In genomic region chr9:94219116-94219515, GRCm38 (mm10) we compare ENCODE assay signal across 11 mouse cellular contexts.
DNase-seq lines count a peak whose midpoint lies in the region; ATAC-seq and TF ChIP-seq lines count a peak whose summit lies in the region.
"Had no signal": no experiment of that assay in that cellular context is flagged by ENCODE, and none has a peak within 500 bp of the region (broad histone marks: within the 10 kb centered on the region; RNA-seq: fewer than 3 reads in every experiment).

No protein-coding gene starts in this region.

- no peak overlapping the region for H3K4me3 ChIP-seq in layer of hippocampus, adult 2 months
- no peak overlapping the region for H3K4me3 ChIP-seq in lung, postnatal 0 days (ENCODE audit: low read depth, low read length)
- H3K4me3 ChIP-seq: heart, embryonic 12.5 days; hindbrain, embryonic 13.5 days had no signal

- no peaks in the 10 kb centered on the region for H3K27me3 ChIP-seq in lung, postnatal 0 days (replicated peaks; ENCODE audit: insufficient read depth, low read length)
- H3K27me3 ChIP-seq: CH12.LX; heart, embryonic 12.5 days; hindbrain, embryonic 13.5 days had no signal

- WGBS in lung, postnatal 0 days = 49% methylated on average over 2 of the region's 2 CpGs

- no peak overlapping the region for H3K4me2 ChIP-seq in lung, postnatal 0 days (replicated peaks; ENCODE audit: low read depth, low read length)
- H3K4me2 ChIP-seq: heart, embryonic 12.5 days; hindbrain, embryonic 13.5 days had no signal

- H3K9me3 ChIP-seq in lung, postnatal 0 days (ENCODE audit: low read length) = no peaks in the 10 kb centered on the region
- H3K9me3 ChIP-seq: heart, embryonic 12.5 days; hindbrain, embryonic 13.5 days had no signal

- H3K4me1 ChIP-seq in lung, postnatal 0 days (ENCODE audit: insufficient read depth, low read depth, low read length) = no peaks in the 10 kb centered on the region
- H3K4me1 ChIP-seq: hindbrain, embryonic 13.5 days had no signal

- H3K27ac ChIP-seq in layer of hippocampus, adult 2 months = no peak overlapping the region
- H3K27ac ChIP-seq in lung, postnatal 0 days (ENCODE audit: low read length) = no peak overlapping the region
- H3K27ac ChIP-seq: hindbrain, embryonic 13.5 days had no signal

- no peaks in the 10 kb centered on the region for H3K36me3 ChIP-seq in lung, postnatal 0 days (ENCODE audit: insufficient read depth, low read length)
- H3K36me3 ChIP-seq: heart, embryonic 12.5 days; hindbrain, embryonic 13.5 days had no signal

- TF ChIP-seq EP300 in lung, postnatal 0 days (IDR thresholded peaks at IDR 0.05) = no peak

- TF ChIP-seq CTCF in layer of hippocampus, adult 2 months (conservative IDR thresholded peaks at IDR 0.05) = peak; percentile 43
- peak; percentile 60 for TF ChIP-seq CTCF in lung, postnatal 0 days (IDR thresholded peaks at IDR 0.05)

- H3K9ac ChIP-seq in lung, postnatal 0 days (replicated peaks; ENCODE audit: low read depth) = no peak overlapping the region
- H3K9ac ChIP-seq: heart, embryonic 12.5 days; hindbrain, embryonic 13.5 days had no signal

- peak; percentile 19 to 42 for DNase-seq in cerebellum, postnatal 10 days
- no peak for DNase-seq in cerebellum, adult 11 months
- no peak for DNase-seq in layer of hippocampus, adult 2 months (ENCODE audit: low spot score in 2 of 2)
- no peak for DNase-seq in layer of hippocampus, adult 11-12 months (ENCODE audit: low spot score)
- DNase-seq in adipocyte (ENCODE audit: low spot score) = peak; percentile 18
- peak; percentile 65 for DNase-seq in lung, postnatal 0 days (ENCODE audit: low spot score)
- no peak for DNase-seq in frontal cortex, postnatal 10 days (ENCODE audit: low spot score in 2 of 2)
- no peak for DNase-seq in spleen, adult 18-20 months

- ATAC-seq in lung, postnatal 0 days = peak; percentile 60

Comparison
In these comparisons a context has a peak if more than half of its experiments do, and no peak if none do; other contexts are left out.
1. DNase-seq: peak in cerebellum, postnatal 10 days (2 of 2), adipocyte (single experiment) and lung, postnatal 0 days (single experiment); none in cerebellum, adult 11 months (single experiment), layer of hippocampus, adult 2 months (0 of 2), layer of hippocampus, adult 11-12 months (single experiment), frontal cortex, postnatal 10 days (0 of 2) and spleen, adult 18-20 months (0 of 2).